Mouse (Mus musculus) midbrain, embryonic 15.5 days (tissue): ENCODE measurements at regions not wholly inside any gene's neighbourhood (a gene's known extent, or its start where the extent isn't known, plus 50 kb on each side); places are given as distances from the start of the nearest gene placed in this dataset.

ENCODE experiments used
- ATAC-seq: fragments of 200-750 bp; cut with Nextera tagmentation; replicated peaks from 2 replicates; pipeline ENCODE4 v1.8.0; 2017; ENCODE audit warnings: moderate TSS enrichment
- H3K27ac ChIP-seq: fragments of 300-500 bp; sonication (generic); 2 replicates; pipeline ENCODE4 v1.5.1; 2015; ENCODE audit warnings: mild to moderate bottlenecking, inconsistent platforms
- H3K27me3 ChIP-seq: fragments of 300-500 bp; sonication (generic); replicated peaks from 2 replicates; pipeline ENCODE4 v1.6.1; 2015; ENCODE audit warnings: inconsistent platforms
- H3K36me3 ChIP-seq: fragments of 300-500 bp; sonication (generic); replicated peaks from 2 replicates; pipeline ENCODE4 v1.6.1; 2015; ENCODE audit warnings: inconsistent platforms
- H3K4me1 ChIP-seq: fragments of 300-500 bp; sonication (generic); 2 replicates; pipeline ENCODE4 v1.6.1; 2015; ENCODE audit warnings: inconsistent platforms
- H3K4me2 ChIP-seq: fragments of 300-500 bp; sonication (generic); 2 replicates; pipeline ENCODE4 v1.6.1; 2015; ENCODE audit warnings: inconsistent platforms, mild to moderate bottlenecking, moderate library complexity
- H3K4me3 ChIP-seq: fragments of 300-500 bp; sonication (generic); 2 replicates; pipeline ENCODE4 v1.5.1; 2015; ENCODE audit warnings: mild to moderate bottlenecking, inconsistent platforms
- H3K9ac ChIP-seq: fragments of 300-500 bp; sonication (generic); 2 replicates; pipeline ENCODE4 v1.6.1; 2015; ENCODE audit warnings: mild to moderate bottlenecking, inconsistent platforms
- H3K9me3 ChIP-seq: fragments of 300-500 bp; sonication (generic); 2 replicates; pipeline ENCODE4 v1.6.1; 2016; ENCODE audit warnings: inconsistent platforms
- WGBS: fragments of 180-500 bp; shearing (Covaris S2); methylation state at CpG from one replicate; pipeline ENCODE4 v1.1.7; 2015; ENCODE audit warnings: mixed read lengths; 5-methylcytosine and 5-hydroxymethylcytosine counted together

GRCm38 (mm10) chr13:102544359-102545165 lies 148.8 kb upstream of the Cd180 start:
- ATAC-seq, result peak; percentile 56
- WGBS, result 35% methylated on average over 5 of the region's 5 CpGs

GRCm38 (mm10) chr13:102545845-102546615 lies 147.3 kb upstream of the Cd180 start:
- H3K27ac ChIP-seq, result no peak overlapping the region
- no peak overlapping the region for H3K9ac ChIP-seq
- H3K27me3 ChIP-seq, result no peaks in the 10 kb centered on the region
- H3K4me1 ChIP-seq, result peaks cover 9% of the 10 kb centered on the region
- no peaks in the 10 kb centered on the region for H3K9me3 ChIP-seq
- peak; percentile 39; the same call in 1 of the 2 replicates for ATAC-seq
- H3K4me2 ChIP-seq, result no peak overlapping the region
- H3K4me3 ChIP-seq, result no peak overlapping the region
- WGBS, result 63% methylated on average over 17 of the region's 17 CpGs
- H3K36me3 ChIP-seq, result no peaks in the 10 kb centered on the region

More at GRCm38 (mm10) chr13:102544359-102545165, 148.8 kb upstream of the Cd180 start:
- Histone ChIP-seq H3K36me3 (no peaks in the 10 kb centered on the region), H3K4me1 (peaks cover 9% of the 10 kb centered on the region), H3K4me3 (no peak overlapping the region), H3K27ac (no peak overlapping the region), H3K27me3 (no peaks in the 10 kb centered on the region), H3K9me3 (no peaks in the 10 kb centered on the region), H3K9ac (no peak overlapping the region), H3K4me2 (no peak overlapping the region)

GRCm38 (mm10) chr13:102548252-102548651 lies 145.1 kb upstream of the Cd180 start:
- Histone ChIP-seq H3K27ac (no peak overlapping the region), H3K36me3 (no peaks in the 10 kb centered on the region), H3K4me1 (peaks cover 9% of the 10 kb centered on the region), H3K27me3 (no peaks in the 10 kb centered on the region), H3K4me3 (no peak overlapping the region), H3K4me2 (no peak overlapping the region), H3K9ac (no peak overlapping the region), H3K9me3 (no peaks in the 10 kb centered on the region)
- ATAC-seq, result no peak
- WGBS, result 44% methylated on average over 6 of the region's 6 CpGs

GRCm38 (mm10) chr13:102566846-102567572 lies 126.3 kb upstream of the Cd180 start:
- WGBS, result 59% methylated on average over 3 of the region's 3 CpGs
- H3K4me1 ChIP-seq, result no peaks in the 10 kb centered on the region
- no peak overlapping the region for H3K27ac ChIP-seq
- H3K36me3 ChIP-seq, result no peaks in the 10 kb centered on the region
- H3K27me3 ChIP-seq, result no peaks in the 10 kb centered on the region
- no peak overlapping the region for H3K9ac ChIP-seq
- H3K4me3 ChIP-seq, result no peak overlapping the region
- ATAC-seq, result no peak
- no peaks in the 10 kb centered on the region for H3K9me3 ChIP-seq
- no peak overlapping the region for H3K4me2 ChIP-seq

- WGBS, result 94% methylated on average over 3 of the region's 3 CpGs
- no peaks in the 10 kb centered on the region for H3K9me3 ChIP-seq
- H3K36me3 ChIP-seq, result no peaks in the 10 kb centered on the region
- H3K4me3 ChIP-seq, result no peak overlapping the region
- H3K27ac ChIP-seq, result no peak overlapping the region
- no peak overlapping the region for H3K4me2 ChIP-seq
- no peaks in the 10 kb centered on the region for H3K27me3 ChIP-seq
- H3K4me1 ChIP-seq, result no peaks in the 10 kb centered on the region
- no peak for ATAC-seq
- H3K9ac ChIP-seq, result no peak overlapping the region
Observed at GRCm38 (mm10) chr13:102569580-102569979, 123.8 kb upstream of the Cd180 start.

- no peaks in the 10 kb centered on the region for H3K27me3 ChIP-seq
- no peak overlapping the region for H3K4me2 ChIP-seq
- no peaks in the 10 kb centered on the region for H3K36me3 ChIP-seq
- no peak overlapping the region for H3K4me3 ChIP-seq
- no peak overlapping the region for H3K27ac ChIP-seq
- H3K9ac ChIP-seq, result no peak overlapping the region
- WGBS, result 100% methylated on average over 1 of the region's 1 CpGs
- H3K9me3 ChIP-seq, result no peaks in the 10 kb centered on the region
- H3K4me1 ChIP-seq, result no peaks in the 10 kb centered on the region
- no peak for ATAC-seq
Observed at GRCm38 (mm10) chr13:102570286-102570685, 123.1 kb upstream of the Cd180 start.

GRCm38 (mm10) chr13:102573286-102573921 lies 120.0 kb upstream of the Cd180 start:
- WGBS, result 39% methylated on average over 5 of the region's 5 CpGs

GRCm38 (mm10) chr13:102576871-102577662 lies 116.3 kb upstream of the Cd180 start:
- Histone ChIP-seq H3K4me1 (no peaks in the 10 kb centered on the region), H3K4me2 (no peak overlapping the region), H3K27me3 (no peaks in the 10 kb centered on the region), H3K9ac (no peak overlapping the region), H3K4me3 (no peak overlapping the region), H3K36me3 (no peaks in the 10 kb centered on the region), H3K9me3 (no peaks in the 10 kb centered on the region), H3K27ac (no peak overlapping the region)
- 69% methylated on average over 7 of the region's 7 CpGs for WGBS
- ATAC-seq, result no peak

More at GRCm38 (mm10) chr13:102573286-102573921, 120.0 kb upstream of the Cd180 start:
- ATAC-seq, result peak; percentile 76
- H3K36me3 ChIP-seq, result no peaks in the 10 kb centered on the region
- H3K27me3 ChIP-seq, result no peaks in the 10 kb centered on the region
- no peak overlapping the region for H3K4me2 ChIP-seq
- 0 out of 2 replicates have a peak overlapping the region, but pooled peaks have one; percentile 17 for H3K27ac ChIP-seq
- H3K4me1 ChIP-seq, result no peaks in the 10 kb centered on the region
- H3K4me3 ChIP-seq, result no peak overlapping the region
- H3K9me3 ChIP-seq, result no peaks in the 10 kb centered on the region
- no peak overlapping the region for H3K9ac ChIP-seq

- no peak overlapping the region for H3K9ac ChIP-seq
- no peaks in the 10 kb centered on the region for H3K27me3 ChIP-seq
- H3K27ac ChIP-seq, result no peak overlapping the region
- ATAC-seq, result no peak
- no peak overlapping the region for H3K4me2 ChIP-seq
- WGBS, result 91% methylated on average over 2 of the region's 2 CpGs
- H3K4me3 ChIP-seq, result no peak overlapping the region
- H3K9me3 ChIP-seq, result no peaks in the 10 kb centered on the region
- H3K36me3 ChIP-seq, result no peaks in the 10 kb centered on the region
- no peaks in the 10 kb centered on the region for H3K4me1 ChIP-seq
Observed at GRCm38 (mm10) chr13:102578811-102579210, 114.5 kb upstream of the Cd180 start.

GRCm38 (mm10) chr13:102579638-102580037 lies 113.7 kb upstream of the Cd180 start:
- no peaks in the 10 kb centered on the region for H3K9me3 ChIP-seq
- ATAC-seq, result no peak

GRCm38 (mm10) chr13:102583984-102584645 lies 109.2 kb upstream of the Cd180 start:
- Histone ChIP-seq H3K9me3 (no peaks in the 10 kb centered on the region), H3K27me3 (no peaks in the 10 kb centered on the region; the same call in 1 of the 2 replicates), H3K4me3 (no peak overlapping the region), H3K4me2 (no peak overlapping the region), H3K36me3 (no peaks in the 10 kb centered on the region), H3K4me1 (no peaks in the 10 kb centered on the region), H3K9ac (no peak overlapping the region), H3K27ac (no peak overlapping the region)
- ATAC-seq, result no peak
- 88% methylated on average over 12 of the region's 12 CpGs for WGBS

More at GRCm38 (mm10) chr13:102579638-102580037, 113.7 kb upstream of the Cd180 start:
- Histone ChIP-seq H3K4me3 (no peak overlapping the region), H3K36me3 (no peaks in the 10 kb centered on the region), H3K27me3 (no peaks in the 10 kb centered on the region), H3K4me1 (no peaks in the 10 kb centered on the region), H3K4me2 (no peak overlapping the region), H3K27ac (no peak overlapping the region), H3K9ac (no peak overlapping the region)
- 90% methylated on average over 3 of the region's 3 CpGs for WGBS
